Mouse (Mus musculus) C2C12 (cell line): ENCODE measurements around the gene Rab40c. TPM values are rescaled to one million over a fixed set of nuclear protein-coding genes. Genes with fewer than 3 reads are reported as not detected.
A peak's percentile ranks its signal among the peaks of the same experiment; 100 is the strongest.

Experiments used
- H3K27me3 ChIP-seq: one replicate; pipeline ENCODE4 v1.6.1; 2011; ENCODE audit not compliant: control insufficient read depth, insufficient read depth, insufficient read length
- H3K36me3 ChIP-seq: one replicate; pipeline ENCODE4 v1.6.1; 2011; ENCODE audit not compliant: control insufficient read depth, insufficient read depth
- H3K4me3 ChIP-seq: one replicate; pipeline ENCODE4 v1.5.1; 2011; ENCODE audit warnings: mild to moderate bottlenecking, control low read depth; ENCODE audit not compliant: poor library complexity, insufficient read depth, severe bottlenecking
- H3K79me2 ChIP-seq: one replicate; pipeline ENCODE4 v1.6.1; 2011; ENCODE audit not compliant: control insufficient read depth, insufficient read depth
- H3K79me3 ChIP-seq: one replicate; pipeline ENCODE4 v1.6.1; 2011; ENCODE audit warnings: low read depth, control low read depth
- H3ac ChIP-seq: one replicate; pipeline ENCODE3; 2011; ENCODE audit warnings: low read depth; ENCODE audit not compliant: control insufficient read depth, insufficient read length
- CEBPB ChIP-seq: IDR thresholded peaks from one replicate; pipeline ENCODE4 v1.6.1; 2011; ENCODE audit warnings: low read depth, mild to moderate bottlenecking, control low read depth, moderate library complexity
- CTCF ChIP-seq: IDR thresholded peaks from one replicate; pipeline ENCODE4 v1.5.1; 2011; ENCODE audit not compliant: control insufficient read depth, insufficient read depth, insufficient read length
- FOSL1 ChIP-seq: IDR thresholded peaks from one replicate; pipeline ENCODE4 v1.8.0; 2011; ENCODE audit warnings: mild to moderate bottlenecking, low read length; ENCODE audit not compliant: poor library complexity, insufficient read depth, severe bottlenecking
- MAX ChIP-seq: IDR thresholded peaks from one replicate; pipeline ENCODE4 v1.6.1; 2011; ENCODE audit warnings: mild to moderate bottlenecking, control low read depth
- MYOD1 ChIP-seq: IDR thresholded peaks from one replicate; pipeline ENCODE4 v1.6.1; 2011; ENCODE audit warnings: low read depth; ENCODE audit not compliant: control insufficient read depth, insufficient read length
- MYOG ChIP-seq: IDR thresholded peaks from one replicate; pipeline ENCODE4 v1.6.1; 2011; ENCODE audit not compliant: control insufficient read depth, insufficient read length; ENCODE audit errors: extremely low read depth
- USF1 ChIP-seq: IDR thresholded peaks from one replicate; pipeline ENCODE4 v1.6.1; 2011; ENCODE audit warnings: low read depth, mild to moderate bottlenecking, control low read depth, moderate library complexity
- polyA plus RNA-seq: library from polyadenylated mRNA; unstranded; fragments of >200 nt; fragmentation: generic; extraction: Trizol; gene quantifications from one replicate; pipeline ENCODE4 v1.2.1, GENCODE M21; 2012; ENCODE audit warnings: missing spikeins

Rab40c gene
- polyA plus RNA-seq, 1 experiment, result 14.4 TPM

DNA sequence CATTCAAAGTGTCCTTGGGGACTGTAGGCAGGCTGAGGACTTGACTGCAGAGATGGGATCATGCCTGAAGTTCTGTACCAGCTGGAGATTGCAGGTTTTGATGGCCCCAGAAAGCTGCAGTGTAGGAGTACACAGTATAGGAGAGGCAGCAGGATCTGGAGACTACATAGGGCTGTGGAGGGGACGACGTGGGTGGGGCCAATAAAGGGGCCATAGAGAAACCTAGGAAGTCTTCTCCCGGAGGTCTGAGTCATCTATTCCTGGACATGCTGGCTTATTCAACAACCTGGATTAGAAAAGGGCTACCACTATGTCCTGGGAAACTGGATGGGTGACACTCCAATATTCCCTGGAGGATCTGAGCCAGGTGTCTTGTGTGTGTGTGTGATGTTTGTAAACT is 36.2 kb upstream of the Rab40c start:
- no peak overlapping the region for H3K4me3 ChIP-seq
- H3K79me3 ChIP-seq, result no peaks in the 10 kb centered on the region
- H3K27me3 ChIP-seq, result peaks cover 29% of the 10 kb centered on the region
- H3ac ChIP-seq, result no peak overlapping the region
- H3K79me2 ChIP-seq, result no peaks in the 10 kb centered on the region
- no peak for TF ChIP-seq FOSL1
- TF ChIP-seq MYOD1, result no peak
- TF ChIP-seq MYOG, result no peak
- no peak for TF ChIP-seq USF1
- TF ChIP-seq MAX, result no peak
- TF ChIP-seq CEBPB, result no peak
- TF ChIP-seq CTCF, result no peak
- no peaks in the 10 kb centered on the region for H3K36me3 ChIP-seq

DNA sequence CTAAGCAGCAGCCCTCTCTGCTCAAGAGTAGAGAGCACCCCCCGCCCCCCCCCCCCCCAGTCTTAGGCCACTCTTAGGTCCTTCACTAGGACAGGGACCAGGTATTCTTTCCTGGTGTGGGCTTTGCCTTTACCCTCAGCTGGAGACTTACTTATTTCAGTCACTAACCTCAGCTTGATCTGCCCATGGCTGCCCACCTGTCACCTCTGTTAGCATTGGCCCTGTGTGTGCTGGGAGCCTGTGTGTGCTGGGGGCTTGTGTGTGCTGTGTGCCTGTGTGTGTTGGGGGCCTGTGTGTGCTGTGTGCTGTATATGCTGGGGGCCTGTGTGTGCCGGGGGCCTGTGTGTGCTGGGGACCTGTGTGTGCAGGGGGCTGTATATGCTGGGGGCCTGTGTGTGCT is 35.1 kb upstream of the Rab40c start:
- no peaks in the 10 kb centered on the region for H3K36me3 ChIP-seq
- H3K4me3 ChIP-seq, result no peak overlapping the region
- no peaks in the 10 kb centered on the region for H3K79me2 ChIP-seq
- TF ChIP-seq CTCF (no peak), MYOG (no peak), CEBPB (no peak), FOSL1 (no peak), MAX (no peak), USF1 (no peak), MYOD1 (no peak)
- peaks cover 38% of the 10 kb centered on the region for H3K27me3 ChIP-seq
- no peak overlapping the region for H3ac ChIP-seq
- no peaks in the 10 kb centered on the region for H3K79me3 ChIP-seq

DNA sequence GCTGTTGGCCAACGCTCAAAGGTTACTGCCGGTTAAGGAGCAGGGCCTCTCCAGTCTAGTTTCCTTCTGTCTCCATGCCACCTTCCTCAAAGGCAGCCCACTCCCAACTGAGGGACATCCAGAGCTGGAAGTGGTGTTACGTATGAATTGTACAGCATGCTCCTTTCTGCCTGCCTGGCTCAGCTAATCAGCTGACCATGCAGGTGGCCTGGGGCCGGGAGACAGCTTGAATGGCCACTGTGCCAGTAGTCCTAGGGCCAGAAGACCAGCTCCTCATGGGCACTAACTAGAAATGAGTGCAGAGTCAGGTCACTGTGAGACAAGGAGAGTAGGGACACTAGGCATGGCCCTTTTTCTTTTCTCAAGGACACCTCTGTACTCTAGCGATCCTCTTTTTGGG is 33.6 kb upstream of the Rab40c start:
- Histone ChIP-seq H3K79me3 (no peaks in the 10 kb centered on the region), H3ac (no peak overlapping the region), H3K27me3 (peaks cover 38% of the 10 kb centered on the region), H3K4me3 (no peak overlapping the region), H3K79me2 (no peaks in the 10 kb centered on the region), H3K36me3 (no peaks in the 10 kb centered on the region)
- no peak for TF ChIP-seq MYOD1
- TF ChIP-seq USF1, result no peak
- no peak for TF ChIP-seq CTCF
- TF ChIP-seq FOSL1, result no peak
- TF ChIP-seq MAX, result no peak
- no peak for TF ChIP-seq CEBPB
- TF ChIP-seq MYOG, result no peak

DNA sequence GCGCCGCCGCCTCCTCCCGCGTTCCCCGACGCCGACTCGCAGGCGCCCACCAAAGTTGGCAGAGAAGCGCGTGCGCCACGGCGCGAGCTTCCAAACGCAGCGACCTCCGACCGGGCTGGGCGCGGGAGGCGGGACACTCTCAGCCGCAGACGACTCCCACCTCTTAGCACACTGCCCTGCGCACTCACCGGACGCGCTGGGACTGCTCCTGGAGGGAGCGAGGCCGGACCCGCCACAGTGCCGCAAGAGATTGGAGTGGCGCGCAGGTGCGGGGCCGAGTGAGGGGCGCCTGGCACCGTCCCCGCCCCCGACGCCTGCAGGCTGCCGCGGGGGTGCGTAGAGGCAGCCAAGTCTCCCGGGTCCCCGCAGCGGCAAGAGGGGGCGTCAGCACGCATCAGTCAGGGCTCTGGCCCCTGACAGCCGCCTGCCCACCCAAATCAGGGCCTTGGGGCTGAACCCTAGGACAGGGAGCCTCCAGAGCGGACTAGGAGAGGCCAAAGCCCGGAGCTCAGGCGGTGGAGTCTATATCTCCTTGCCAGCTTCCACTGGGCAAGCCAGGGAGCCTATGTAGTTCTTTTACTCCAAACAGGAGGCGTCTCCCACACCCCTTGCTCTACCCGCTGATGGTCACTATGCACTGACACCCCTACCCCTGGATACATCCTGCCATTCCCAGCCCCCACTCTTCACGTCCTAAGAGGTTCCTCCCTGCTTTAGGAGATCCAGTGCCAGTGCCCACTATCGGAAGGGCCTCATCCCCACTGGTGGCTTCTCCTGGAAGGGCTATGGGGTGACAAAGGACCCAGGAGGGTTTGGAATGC is 32.5 kb upstream of the Rab40c start, which contains the start of gene A930017K11Rik:
Gene A930017K11Rik, minus strand, starts transcription at position 763 of the 821 bp plus-strand sequence.
- TF ChIP-seq CTCF (no peak), MYOG (no peak), USF1 (no peak), FOSL1 (no peak), MYOD1 (no peak), CEBPB (no peak), MAX (no peak)
- no peaks in the 10 kb centered on the region for H3K79me3 ChIP-seq
- no peaks in the 10 kb centered on the region for H3K36me3 ChIP-seq
- H3K27me3 ChIP-seq, result peaks cover 38% of the 10 kb centered on the region
- H3ac ChIP-seq, result peak within 1 kb of the TSS; percentile 30
- no peak within 1 kb of the TSS for H3K4me3 ChIP-seq
- H3K79me2 ChIP-seq, result no peaks in the 10 kb centered on the region

DNA sequence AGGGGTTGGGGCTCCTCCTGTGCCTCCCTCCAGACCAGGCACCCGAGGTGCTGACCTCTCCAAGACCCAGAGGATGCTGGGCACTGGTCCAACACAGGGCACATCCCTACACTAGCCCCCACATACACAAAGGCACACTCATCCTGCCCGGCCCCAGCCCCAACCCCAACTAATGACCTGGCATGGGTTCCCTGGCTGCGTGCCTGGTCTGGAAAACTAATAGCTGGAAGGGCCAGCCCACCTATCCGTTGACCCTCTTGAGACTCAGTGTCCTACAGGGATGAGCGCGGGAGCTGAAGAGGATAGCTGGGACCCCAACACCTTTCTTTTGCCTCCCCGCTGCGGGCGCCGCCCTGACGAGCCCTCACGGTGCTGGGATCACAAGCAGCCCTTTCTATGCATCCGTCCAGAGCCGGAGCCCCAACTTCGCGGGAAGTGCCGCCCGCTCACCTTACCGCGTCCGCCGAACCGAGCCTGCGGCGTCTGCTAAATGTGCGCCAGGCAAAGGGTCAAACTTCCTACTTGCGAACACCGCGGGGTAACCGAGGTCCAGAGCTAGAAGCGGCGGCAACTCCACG is 31.8 kb upstream of the Rab40c start:
- Histone ChIP-seq H3K4me3 (no peak overlapping the region), H3ac (peak overlapping the region; percentile 30), H3K36me3 (no peaks in the 10 kb centered on the region), H3K27me3 (peaks cover 38% of the 10 kb centered on the region), H3K79me3 (no peaks in the 10 kb centered on the region), H3K79me2 (no peaks in the 10 kb centered on the region)
- TF ChIP-seq FOSL1, result no peak
